16 mouse cellular contexts compared by ENCODE assay signal in the genomic region with DNA sequence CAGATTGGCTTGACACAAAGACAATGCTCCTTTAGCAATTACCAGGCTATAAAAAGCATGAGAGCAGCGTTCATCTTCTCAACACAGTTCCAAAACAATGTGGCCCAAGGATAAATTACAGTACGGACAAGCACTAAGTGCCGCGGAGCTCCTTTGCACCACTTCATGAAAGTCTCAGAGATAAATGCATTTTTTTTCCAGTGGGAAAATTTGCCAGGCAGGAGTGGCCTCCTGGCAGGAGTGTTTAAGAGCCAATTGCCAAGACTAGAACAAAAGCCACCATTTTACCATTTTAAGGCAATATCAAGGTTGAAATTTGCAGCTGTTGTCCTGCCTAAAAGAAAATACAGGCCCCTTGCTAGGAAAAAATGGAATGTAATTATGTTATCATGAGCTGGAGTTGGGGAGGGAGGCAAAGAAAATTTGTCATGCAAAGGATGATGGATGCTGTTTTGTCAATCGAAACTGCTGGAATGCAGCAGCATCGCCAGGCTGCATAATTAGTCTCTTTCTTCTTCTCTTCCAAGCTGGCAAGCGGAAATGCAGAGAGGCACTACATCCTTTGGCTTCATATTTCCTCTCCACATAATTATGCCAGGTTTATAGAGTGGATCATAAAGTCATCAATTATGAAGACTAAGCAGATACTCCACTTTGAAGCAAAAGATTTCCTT. TPM values are rescaled to one million over a fixed set of nuclear protein-coding genes. Genes with fewer than 3 reads are reported as not detected.
DNase-seq lines count a peak whose midpoint lies in the region; ATAC-seq and TF ChIP-seq lines count a peak whose summit lies in the region.
"Had no signal": no experiment of that assay in that cellular context is flagged by ENCODE, and none has a peak within 500 bp of the region (broad histone marks: within the 10 kb centered on the region; RNA-seq: fewer than 3 reads in every experiment).

No protein-coding gene starts in this region.

- WGBS in midbrain, embryonic 16.5 days = 39% methylated on average over 7 of the region's 7 CpGs
- 85% methylated on average over 7 of the region's 7 CpGs for WGBS in midbrain, embryonic 10.5 days
- 22% methylated on average over 7 of the region's 7 CpGs for WGBS in hindbrain, postnatal 0 days
- WGBS in stomach, postnatal 0 days = 37% methylated on average over 7 of the region's 7 CpGs
- 72% methylated on average over 7 of the region's 7 CpGs for WGBS in limb, embryonic 10.5 days

- H3K4me3 ChIP-seq in midbrain, embryonic 16.5 days (ENCODE audit: low read depth, low read length) = no peak overlapping the region
- no peak overlapping the region for H3K4me3 ChIP-seq in midbrain, embryonic 10.5 days
- no peak overlapping the region for H3K4me3 ChIP-seq in hindbrain, postnatal 0 days (ENCODE audit: low read length)
- no peak overlapping the region for H3K4me3 ChIP-seq in stomach, postnatal 0 days (ENCODE audit: low read depth, low read length)
- H3K4me3 ChIP-seq in limb, embryonic 10.5 days = no peak overlapping the region
- H3K4me3 ChIP-seq: heart, embryonic 12.5 days had no signal

- TF ChIP-seq EP300 in stomach, postnatal 0 days (optimal IDR thresholded peaks at IDR 0.05) = no peak

- H3K36me3 ChIP-seq in midbrain, embryonic 16.5 days (ENCODE audit: control insufficient read depth, insufficient read depth, low read length) = no peaks in the 10 kb centered on the region
- H3K36me3 ChIP-seq in midbrain, embryonic 10.5 days = no peaks in the 10 kb centered on the region
- no peaks in the 10 kb centered on the region for H3K36me3 ChIP-seq in hindbrain, postnatal 0 days (ENCODE audit: insufficient read depth, low read length)
- no peaks in the 10 kb centered on the region for H3K36me3 ChIP-seq in stomach, postnatal 0 days (ENCODE audit: control insufficient read depth, insufficient read depth, low read length)
- no peaks in the 10 kb centered on the region for H3K36me3 ChIP-seq in limb, embryonic 10.5 days
- H3K36me3 ChIP-seq: heart, embryonic 12.5 days had no signal

- H3K27ac ChIP-seq in midbrain, embryonic 16.5 days (ENCODE audit: low read length) = peak overlapping the region; percentile 48; the same call in 1 of the 2 replicates
- H3K27ac ChIP-seq in midbrain, embryonic 10.5 days (replicated peaks) = no peak overlapping the region
- H3K27ac ChIP-seq in hindbrain, postnatal 0 days = 0 out of 2 replicates have a peak overlapping the region, but pooled peaks have one; percentile 4
- H3K27ac ChIP-seq in stomach, postnatal 0 days (replicated peaks) = peak overlapping the region; percentile 24; the same call in 1 of the 2 replicates
- H3K27ac ChIP-seq in limb, embryonic 10.5 days = no peak overlapping the region

- no peaks in the 10 kb centered on the region for H3K9me3 ChIP-seq in midbrain, embryonic 16.5 days (replicated peaks; ENCODE audit: control insufficient read depth, low read length, poor library complexity, severe bottlenecking)
- H3K9me3 ChIP-seq in midbrain, embryonic 10.5 days (replicated peaks) = no peaks in the 10 kb centered on the region
- H3K9me3 ChIP-seq in hindbrain, postnatal 0 days (ENCODE audit: low read length) = no peaks in the 10 kb centered on the region
- H3K9me3 ChIP-seq in stomach, postnatal 0 days (ENCODE audit: control insufficient read depth, low read length) = no peaks in the 10 kb centered on the region
- no peaks in the 10 kb centered on the region for H3K9me3 ChIP-seq in limb, embryonic 10.5 days (replicated peaks)
- H3K9me3 ChIP-seq: heart, embryonic 12.5 days had no signal

- no peaks in the 10 kb centered on the region for H3K27me3 ChIP-seq in midbrain, embryonic 16.5 days (ENCODE audit: control insufficient read depth, insufficient read depth, low read depth, low read length)
- H3K27me3 ChIP-seq in midbrain, embryonic 10.5 days (ENCODE audit: low read depth, poor library complexity, severe bottlenecking) = no peaks in the 10 kb centered on the region
- H3K27me3 ChIP-seq in hindbrain, postnatal 0 days (ENCODE audit: insufficient read depth, low read length) = no peaks in the 10 kb centered on the region
- no peaks in the 10 kb centered on the region for H3K27me3 ChIP-seq in stomach, postnatal 0 days (ENCODE audit: control insufficient read depth, insufficient read depth, low read length)
- no peaks in the 10 kb centered on the region for H3K27me3 ChIP-seq in limb, embryonic 10.5 days (ENCODE audit: low read depth, poor library complexity, severe bottlenecking)
- H3K27me3 ChIP-seq: heart, embryonic 12.5 days had no signal

- peak; percentile 31; the same call in 1 of the 2 replicates for ATAC-seq in frontal cortex, adult (ENCODE audit: low TSS enrichment)
- no peak for ATAC-seq in midbrain, embryonic 16.5 days
- no peak for ATAC-seq in hindbrain, postnatal 0 days
- ATAC-seq in stomach, postnatal 0 days (ENCODE audit: low FRiP score, low TSS enrichment) = no peak

- peaks cover 6% of the 10 kb centered on the region for H3K4me1 ChIP-seq in midbrain, embryonic 16.5 days (ENCODE audit: control insufficient read depth, insufficient read depth, low read length)
- H3K4me1 ChIP-seq in midbrain, embryonic 10.5 days = no peaks in the 10 kb centered on the region; the same call in 1 of the 2 replicates
- 0 out of 2 replicates have a peak, but pooled peaks cover 5% of the 10 kb centered on the region for H3K4me1 ChIP-seq in hindbrain, postnatal 0 days (ENCODE audit: insufficient read depth, low read length)
- no peaks in the 10 kb centered on the region; the same call in 1 of the 2 replicates for H3K4me1 ChIP-seq in stomach, postnatal 0 days (replicated peaks; ENCODE audit: control insufficient read depth, insufficient read depth)
- H3K4me1 ChIP-seq in limb, embryonic 10.5 days = peaks cover 5% of the 10 kb centered on the region; the same call in 1 of the 2 replicates
- H3K4me1 ChIP-seq: heart, embryonic 12.5 days had no signal

- no peak overlapping the region for H3K4me2 ChIP-seq in midbrain, embryonic 16.5 days (ENCODE audit: low read length)
- H3K4me2 ChIP-seq in hindbrain, postnatal 0 days (ENCODE audit: low read depth, low read length) = peak overlapping the region; percentile 2; the same call in 1 of the 2 replicates
- no peak overlapping the region for H3K4me2 ChIP-seq in stomach, postnatal 0 days (replicated peaks; ENCODE audit: low read depth)
- H3K4me2 ChIP-seq: heart, embryonic 12.5 days; liver, embryonic 11.5 days had no signal

- no peak for DNase-seq in frontal cortex, postnatal 25 days (ENCODE audit: low spot score in 2 of 2)
- no peak for DNase-seq in midbrain, embryonic 10.5 days (ENCODE audit: low spot score)
- DNase-seq in hindbrain, postnatal 0 days (ENCODE audit: low spot score) = peak; percentile 53
- no peak for DNase-seq in stomach, postnatal 0 days (ENCODE audit: low spot score)
- no peak for DNase-seq in gastrocnemius, postnatal 25 days
- DNase-seq in limb, embryonic 10.5 days (ENCODE audit: low spot score) = no peak
- DNase-seq: adrenal gland, adult 8-10 months; cerebellum, postnatal 14 days; gastrocnemius, postnatal 14 days; heart, postnatal 4 days; lung, postnatal 36 days had no signal

- TF ChIP-seq CTCF in hindbrain, postnatal 0 days (IDR thresholded peaks at IDR 0.05; ENCODE audit: low read depth) = no peak
- no peak for TF ChIP-seq CTCF in stomach, postnatal 0 days (IDR thresholded peaks at IDR 0.05; ENCODE audit: low read depth)

- H3K9ac ChIP-seq in midbrain, embryonic 16.5 days (ENCODE audit: low read depth, low read length) = no peak overlapping the region
- no peak overlapping the region for H3K9ac ChIP-seq in hindbrain, postnatal 0 days (replicated peaks; ENCODE audit: low read length)
- no peak overlapping the region for H3K9ac ChIP-seq in stomach, postnatal 0 days (ENCODE audit: low read length)
- H3K9ac ChIP-seq: heart, embryonic 12.5 days had no signal

RNA-seq across cellular contexts. Expression of a gene that starts 40.7 kb away (rescaled TPM):
- polyA plus RNA-seq in midbrain, embryonic 16.5 days (2015; fragmentation: Nextera tagmentation; extraction: Ambion mirVana) = 31.8 and 55.0 TPM in 2 replicates
- polyA plus RNA-seq in midbrain, embryonic 10.5 days (2016; fragmentation: Nextera tagmentation; extraction: Ambion mirVana) = 3.9 and 4.1 TPM in 2 replicates
- 105 and 126 TPM in 2 replicates for total RNA-seq in hindbrain, postnatal 0 days (2014; rRNA removed)
- 148 and 158 TPM in 2 replicates for polyA plus RNA-seq in hindbrain, postnatal 0 days (2015; fragmentation: Nextera tagmentation; extraction: Ambion mirVana)
- polyA plus RNA-seq in stomach, postnatal 0 days (2015; fragmentation: Nextera tagmentation; extraction: Ambion mirVana) = 117 and 127 TPM in 2 replicates
- 10 to 100 TPM; 40.0 to 47.5 TPM for total RNA-seq in gastrocnemius, postnatal 25 days (2021)
- 1.6 and 3.3 TPM in 2 replicates for polyA plus RNA-seq in limb, embryonic 10.5 days (2016; fragmentation: Nextera tagmentation; extraction: Ambion mirVana)

RNA-seq across cellular contexts. Expression of a gene that starts 45.8 kb away (rescaled TPM):
- 0.12 and 1.1 TPM in 2 replicates for polyA plus RNA-seq in midbrain, embryonic 16.5 days (2015; fragmentation: Nextera tagmentation; extraction: Ambion mirVana)
- 0.61 TPM in 1 of 2 replicates, not detected in the other for polyA plus RNA-seq in midbrain, embryonic 10.5 days (2016; fragmentation: Nextera tagmentation; extraction: Ambion mirVana)
- 0.68 TPM in 1 of 2 replicates, not detected in the other for total RNA-seq in hindbrain, postnatal 0 days (2014; rRNA removed)
- 0.34 and 0.45 TPM in 2 replicates for polyA plus RNA-seq in hindbrain, postnatal 0 days (2015; fragmentation: Nextera tagmentation; extraction: Ambion mirVana)
- polyA plus RNA-seq in stomach, postnatal 0 days (2015; fragmentation: Nextera tagmentation; extraction: Ambion mirVana) = 0.28 and 0.62 TPM in 2 replicates
- 10 to 100 TPM; 56.2 to 78.7 TPM for total RNA-seq in gastrocnemius, postnatal 25 days (2021)
- polyA plus RNA-seq in limb, embryonic 10.5 days (2016; fragmentation: Nextera tagmentation; extraction: Ambion mirVana) = 0.21 TPM in 1 of 2 replicates, not detected in the other
- polyA plus RNA-seq: embryonic facial prominence, embryonic 11.5 days had no signal

Comparison
In these comparisons a context has a peak if more than half of its experiments do, and no peak if none do; other contexts are left out.
1. H3K27ac ChIP-seq: peak in midbrain, embryonic 16.5 days (single experiment), hindbrain, postnatal 0 days (single experiment) and stomach, postnatal 0 days (single experiment); none in midbrain, embryonic 10.5 days (single experiment) and limb, embryonic 10.5 days (single experiment).